Mouse (Mus musculus) stomach, embryonic 16.5 days (tissue): ENCODE measurements around the gene Pcp4. TPM values are rescaled to one million over a fixed set of nuclear protein-coding genes. Genes with fewer than 3 reads are reported as not detected.

Experiments
- ATAC-seq: fragments of 200-750 bp; cut with Nextera tagmentation; 2 replicates; pipeline ENCODE4 v1.8.0; 2017; ENCODE audit warnings: moderate number of reproducible peaks, moderate TSS enrichment; ENCODE audit not compliant: insufficient read depth, low FRiP score
- H3K27ac ChIP-seq: fragments of 300-500 bp; sonication (generic); 2 replicates; pipeline ENCODE4 v1.5.1; 2014; ENCODE audit warnings: low read length
- H3K27me3 ChIP-seq: fragments of 300-500 bp; sonication (generic); 2 replicates; pipeline ENCODE4 v1.6.1; 2014; ENCODE audit warnings: low read length, control low read depth, mixed read lengths; ENCODE audit not compliant: control insufficient read depth, insufficient read depth
- H3K36me3 ChIP-seq: fragments of 300-500 bp; sonication (generic); 2 replicates; pipeline ENCODE4 v1.6.1; 2014; ENCODE audit warnings: low read length; ENCODE audit not compliant: control insufficient read depth, insufficient read depth
- H3K4me1 ChIP-seq: fragments of 300-500 bp; sonication (generic); 2 replicates; pipeline ENCODE4 v1.6.1; 2014; ENCODE audit warnings: low read length, control low read depth, mixed read lengths; ENCODE audit not compliant: control insufficient read depth, insufficient read depth
- H3K4me2 ChIP-seq: fragments of 300-500 bp; sonication (generic); 2 replicates; pipeline ENCODE4 v1.6.1; 2014; ENCODE audit warnings: low read depth, low read length, mixed read lengths
- H3K4me3 ChIP-seq: fragments of 300-500 bp; sonication (generic); replicated peaks from 2 replicates; pipeline ENCODE4 v1.5.1; 2014; ENCODE audit warnings: mild to moderate bottlenecking, low read length
- H3K9ac ChIP-seq: fragments of 300-500 bp; sonication (generic); 2 replicates; pipeline ENCODE4 v1.6.1; 2014; ENCODE audit warnings: low read length
- H3K9me3 ChIP-seq: fragments of 300-500 bp; sonication (generic); replicated peaks from 2 replicates; pipeline ENCODE4 v1.6.1; 2016; ENCODE audit warnings: low read length, control low read depth; ENCODE audit not compliant: control insufficient read depth
- WGBS: fragments of 180-500 bp; shearing (Covaris S2); extraction: QIAGEN DNeasy Blood & Tissue Kit; methylation state at CpG from one replicate; pipeline ENCODE4 v1.1.7; 2014; 5-methylcytosine and 5-hydroxymethylcytosine counted together
- polyA plus RNA-seq: library from polyadenylated mRNA; unstranded; fragments of >200 nt; fragmentation: Nextera tagmentation; extraction: Ambion mirVana; gene quantifications from 2 replicates; pipeline ENCODE4 v1.2.1, GENCODE M21; 2015

The Pcp4 gene
- polyA plus RNA-seq, 1 experiment from 2014 or later = 54.0 TPM

GRCm38 (mm10) chr16:96472361-96472760 is 5.0 kb downstream of the Pcp4 start:
- H3K27ac ChIP-seq = peak overlapping the region; percentile 49
- 0 out of 2 replicates have a peak, but pooled peaks have one; percentile 2 for ATAC-seq
- 24% methylated on average over 5 of the region's 5 CpGs for WGBS
- H3K4me3 ChIP-seq = no peak overlapping the region
- peak overlapping the region; percentile 26; the same call in 1 of the 2 replicates for H3K9ac ChIP-seq
- no peaks in the 10 kb centered on the region for H3K36me3 ChIP-seq
- no peaks in the 10 kb centered on the region for H3K9me3 ChIP-seq
- H3K27me3 ChIP-seq = no peaks in the 10 kb centered on the region
- peaks cover 8% of the 10 kb centered on the region for H3K4me1 ChIP-seq
- H3K4me2 ChIP-seq = peak overlapping the region; percentile 31; the same call in 1 of the 2 replicates

GRCm38 (mm10) chr16:96472816-96473215 is 5.4 kb downstream of the Pcp4 start:
- 19% methylated on average over 7 of the region's 7 CpGs for WGBS
- no peaks in the 10 kb centered on the region for H3K9me3 ChIP-seq
- H3K27me3 ChIP-seq = no peaks in the 10 kb centered on the region
- peak overlapping the region; percentile 31; the same call in 1 of the 2 replicates for H3K4me2 ChIP-seq
- no peak overlapping the region for H3K4me3 ChIP-seq
- no peaks in the 10 kb centered on the region for H3K36me3 ChIP-seq
- peaks cover 8% of the 10 kb centered on the region for H3K4me1 ChIP-seq
- H3K27ac ChIP-seq = peak overlapping the region; percentile 49
- peak overlapping the region; percentile 26; the same call in 1 of the 2 replicates for H3K9ac ChIP-seq
- peak; percentile 51; the same call in 1 of the 2 replicates for ATAC-seq

- H3K9me3 ChIP-seq = no peaks in the 10 kb centered on the region
- no peak overlapping the region for H3K9ac ChIP-seq
- H3K27ac ChIP-seq = no peak overlapping the region
- H3K4me1 ChIP-seq = peaks cover 8% of the 10 kb centered on the region
- no peak for ATAC-seq
- no peak overlapping the region for H3K4me2 ChIP-seq
- H3K4me3 ChIP-seq = no peak overlapping the region
- H3K27me3 ChIP-seq = no peaks in the 10 kb centered on the region
- WGBS = 72% methylated on average over 3 of the region's 3 CpGs
- H3K36me3 ChIP-seq = no peaks in the 10 kb centered on the region
Measured at GRCm38 (mm10) chr16:96474185-96474584, 6.8 kb downstream of the Pcp4 start.

- no peaks in the 10 kb centered on the region for H3K9me3 ChIP-seq
- no peak overlapping the region for H3K4me3 ChIP-seq
- WGBS = 89% methylated on average over 4 of the region's 4 CpGs
- H3K36me3 ChIP-seq = no peaks in the 10 kb centered on the region
- no peaks in the 10 kb centered on the region for H3K4me1 ChIP-seq
- no peak overlapping the region for H3K4me2 ChIP-seq
- no peaks in the 10 kb centered on the region for H3K27me3 ChIP-seq
- ATAC-seq = no peak
- H3K9ac ChIP-seq = no peak overlapping the region
- no peak overlapping the region for H3K27ac ChIP-seq
Measured at GRCm38 (mm10) chr16:96481791-96482190, 14.4 kb downstream of the Pcp4 start.

GRCm38 (mm10) chr16:96487007-96487684 is 19.7 kb downstream of the Pcp4 start:
- WGBS = 78% methylated on average over 11 of the region's 11 CpGs
- no peak for ATAC-seq
- H3K4me1 ChIP-seq = no peaks in the 10 kb centered on the region
- H3K4me2 ChIP-seq = no peak overlapping the region
- H3K9ac ChIP-seq = no peak overlapping the region
- H3K27ac ChIP-seq = no peak overlapping the region
- 0 out of 2 replicates have a peak, but pooled peaks cover 3% of the 10 kb centered on the region for H3K27me3 ChIP-seq
- H3K9me3 ChIP-seq = no peaks in the 10 kb centered on the region
- H3K36me3 ChIP-seq = no peaks in the 10 kb centered on the region
- H3K4me3 ChIP-seq = no peak overlapping the region

- H3K4me3 ChIP-seq = no peak overlapping the region
- H3K4me1 ChIP-seq = no peaks in the 10 kb centered on the region
- no peak for ATAC-seq
- H3K36me3 ChIP-seq = no peaks in the 10 kb centered on the region
- H3K9me3 ChIP-seq = no peaks in the 10 kb centered on the region
- 71% methylated on average over 5 of the region's 5 CpGs for WGBS
- 0 out of 2 replicates have a peak, but pooled peaks cover 3% of the 10 kb centered on the region for H3K27me3 ChIP-seq
- H3K27ac ChIP-seq = no peak overlapping the region
- no peak overlapping the region for H3K4me2 ChIP-seq
- H3K9ac ChIP-seq = no peak overlapping the region
Measured at GRCm38 (mm10) chr16:96488038-96488437, 20.6 kb downstream of the Pcp4 start.

- H3K9me3 ChIP-seq = no peaks in the 10 kb centered on the region
- no peak for ATAC-seq
- H3K27ac ChIP-seq = no peak overlapping the region
- 0 out of 2 replicates have a peak, but pooled peaks cover 3% of the 10 kb centered on the region for H3K27me3 ChIP-seq
- H3K9ac ChIP-seq = no peak overlapping the region
- no peak overlapping the region for H3K4me2 ChIP-seq
- no peak overlapping the region for H3K4me3 ChIP-seq
- no peaks in the 10 kb centered on the region for H3K36me3 ChIP-seq
- WGBS = 79% methylated on average over 3 of the region's 3 CpGs
- H3K4me1 ChIP-seq = no peaks in the 10 kb centered on the region
Measured at GRCm38 (mm10) chr16:96491530-96491929, 24.1 kb downstream of the Pcp4 start.

- WGBS = 82% methylated on average over 6 of the region's 6 CpGs
- no peaks in the 10 kb centered on the region for H3K36me3 ChIP-seq
Measured at GRCm38 (mm10) chr16:96494079-96494478, 26.7 kb downstream of the Pcp4 start.

GRCm38 (mm10) chr16:96498951-96499350 is 31.5 kb downstream of the Pcp4 start:
- Histone ChIP-seq H3K4me3 (no peak overlapping the region), H3K4me1 (no peaks in the 10 kb centered on the region), H3K4me2 (no peak overlapping the region), H3K27me3 (no peaks in the 10 kb centered on the region), H3K36me3 (no peaks in the 10 kb centered on the region), H3K9ac (no peak overlapping the region), H3K9me3 (no peaks in the 10 kb centered on the region), H3K27ac (no peak overlapping the region)
- no peak for ATAC-seq
- 34% methylated on average over 7 of the region's 7 CpGs for WGBS

More at GRCm38 (mm10) chr16:96494079-96494478, 26.7 kb downstream of the Pcp4 start:
- H3K27me3 ChIP-seq = 0 out of 2 replicates have a peak, but pooled peaks cover 3% of the 10 kb centered on the region
- no peak overlapping the region for H3K9ac ChIP-seq
- no peak overlapping the region for H3K4me3 ChIP-seq
- ATAC-seq = no peak
- no peak overlapping the region for H3K4me2 ChIP-seq
- no peaks in the 10 kb centered on the region for H3K4me1 ChIP-seq
- H3K27ac ChIP-seq = no peak overlapping the region
- H3K9me3 ChIP-seq = no peaks in the 10 kb centered on the region
